Mouse (Mus musculus) liver, adult 2 months (tissue): ENCODE measurements at regions not wholly inside any gene's neighbourhood (a gene's known extent, or its start where the extent isn't known, plus 50 kb on each side); places are given as distances from the start of the nearest gene placed in this dataset.

ENCODE experiments used
- CTCF ChIP-seq: fragments of 200-500 bp; IDR thresholded peaks from 2 replicates; pipeline ENCODE4 v1.5.1; 2011; ENCODE audit warnings: low read depth, low read length, control low read depth
- POLR2A ChIP-seq: fragments of 200-500 bp; IDR thresholded peaks from 2 replicates; pipeline ENCODE4 v1.6.1; 2011; ENCODE audit warnings: low read length, control low read depth; ENCODE audit not compliant: insufficient read depth; ENCODE audit errors: extremely low read depth

GRCm38 (mm10) chr3:7076850-7077249 is 456.6 kb upstream of the 1700008P02Rik start:
- TF ChIP-seq POLR2A (no peak), CTCF (no peak)
